Mouse (Mus musculus) bone marrow, adult 2 months (tissue): ENCODE data around the gene Hrg. TPM values are rescaled to one million over a fixed set of nuclear protein-coding genes. Genes with fewer than 3 reads are reported as not detected.
"Not testable (repeated sequence)": the region's sequence is repeated elsewhere in the genome, so short reads cannot be mapped to it uniquely, and the experiment has no call there.

Experiments used
- H3K27ac ChIP-seq: fragments of 200-500 bp; 2 replicates; pipeline ENCODE4 v1.5.1; 2012; ENCODE audit warnings: low read depth, mild to moderate bottlenecking, control low read depth, inconsistent platforms, low read length; ENCODE audit not compliant: control insufficient read depth, poor library complexity, insufficient read depth
- H3K4me1 ChIP-seq: fragments of 200-500 bp; 2 replicates; pipeline ENCODE4 v1.6.1; 2011; ENCODE audit warnings: low read length; ENCODE audit not compliant: control insufficient read depth, insufficient read depth
- H3K4me3 ChIP-seq: fragments of 200-500 bp; replicated peaks from 2 replicates; pipeline ENCODE3; 2011; ENCODE audit warnings: mild to moderate bottlenecking, low read depth, low read length, control low read depth; ENCODE audit not compliant: control insufficient read depth
- CTCF ChIP-seq: fragments of 200-500 bp; IDR thresholded peaks from 2 replicates; pipeline ENCODE4 v1.5.1; 2011; ENCODE audit warnings: low read length, control low read depth; ENCODE audit not compliant: control insufficient read depth, insufficient read depth
- POLR2A ChIP-seq: fragments of 200-500 bp; IDR thresholded peaks from 2 replicates; pipeline ENCODE4 v1.6.1; 2011; ENCODE audit warnings: low read depth, mild to moderate bottlenecking, control low read depth, low read length, borderline replicate concordance; ENCODE audit not compliant: control insufficient read depth
- WGBS: fragments of 180-500 bp; shearing (Covaris S2); methylation state at CpG from one replicate; pipeline ENCODE4 v1.1.7; 2018; 5-methylcytosine and 5-hydroxymethylcytosine counted together
- polyA plus RNA-seq: library from polyadenylated mRNA; stranded (reverse); fragments of >200 nt; gene quantifications from 2 replicates; pipeline ENCODE4 v1.2.4, GENCODE M21; 2011; ENCODE audit warnings: low replicate concordance; ENCODE audit not compliant: missing spikeins, insufficient read depth, insufficient read length

Hrg gene
- polyA plus RNA-seq, 1 experiment = 2.0 TPM

- Histone ChIP-seq H3K4me1 (no peaks in the 10 kb centered on the region), H3K4me3 (no peak overlapping the region), H3K27ac (no peak overlapping the region)
- 27% methylated on average over 18 of the region's 18 CpGs for WGBS
- TF ChIP-seq CTCF (no peak), POLR2A (no peak)
Observed at GRCm38 (mm10) chr16:22919971-22920854, 30.7 kb upstream of the Hrg start.

GRCm38 (mm10) chr16:22921761-22922160, 29.1 kb upstream of the Hrg start:
- Histone ChIP-seq H3K27ac (no peak overlapping the region), H3K4me1 (no peaks in the 10 kb centered on the region), H3K4me3 (no peak overlapping the region)
- WGBS = 86% methylated on average over 5 of the region's 5 CpGs
- TF ChIP-seq CTCF (no peak), POLR2A (no peak)

- no peak overlapping the region for H3K27ac ChIP-seq
- no peaks in the 10 kb centered on the region for H3K4me1 ChIP-seq
- WGBS = 81% methylated on average over 4 of the region's 4 CpGs
- TF ChIP-seq CTCF = no peak
- no peak for TF ChIP-seq POLR2A
- H3K4me3 ChIP-seq = no peak overlapping the region
Observed at GRCm38 (mm10) chr16:22922433-22922832, 28.4 kb upstream of the Hrg start.

- H3K4me1 ChIP-seq = no peaks in the 10 kb centered on the region
- H3K4me3 ChIP-seq = no peak overlapping the region
- WGBS = 78% methylated on average over 6 of the region's 6 CpGs
- no peak overlapping the region for H3K27ac ChIP-seq
- TF ChIP-seq CTCF (no peak), POLR2A (no peak)
Observed at GRCm38 (mm10) chr16:22929575-22929974, 21.3 kb upstream of the Hrg start.

DNA sequence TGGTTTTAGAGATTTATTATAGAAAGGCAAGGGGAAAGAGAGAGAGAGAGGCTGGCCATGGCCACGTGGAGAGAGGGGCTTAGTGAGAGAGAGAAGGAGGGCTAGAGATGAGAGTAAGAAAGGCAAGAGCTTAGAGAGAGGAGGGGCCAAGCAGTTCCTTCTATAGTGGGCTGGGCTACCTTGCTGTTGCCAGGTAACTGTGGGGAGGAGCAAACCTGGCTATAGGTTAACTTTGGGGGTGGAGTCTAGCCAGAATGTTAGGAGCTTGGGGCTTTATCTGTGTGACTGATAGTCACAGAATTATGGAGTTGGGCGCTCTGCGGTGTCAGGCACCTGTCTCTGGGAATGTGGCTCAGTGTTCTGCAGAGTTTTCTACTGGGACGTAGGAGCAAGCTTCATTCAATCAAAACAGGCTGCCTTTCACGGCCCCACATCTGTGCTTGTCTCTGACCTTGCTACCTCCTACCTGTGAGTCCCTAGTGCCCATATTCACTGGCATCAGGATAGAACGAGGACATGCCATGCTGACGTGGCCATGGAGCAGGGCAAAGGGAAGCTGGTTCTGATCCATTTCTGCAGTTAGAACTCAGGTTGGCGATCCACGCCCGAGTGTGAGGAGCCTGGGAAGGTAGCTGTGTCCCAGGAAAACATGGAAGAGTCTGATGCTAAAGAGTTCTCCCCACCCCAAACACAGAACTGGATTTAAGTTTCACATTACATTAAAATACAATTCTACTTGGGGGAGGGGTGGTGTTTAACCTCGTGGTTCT, 19.3 kb upstream of the Hrg start:
- 81% methylated on average over 11 of the region's 11 CpGs for whole genome bisulfite sequencing
- Histone ChIP-seq H3K27ac (no peak overlapping the region), H3K4me3 (no peak overlapping the region), H3K4me1 (no peaks in the 10 kb centered on the region; the same call in 1 of the 2 replicates)
- TF ChIP-seq POLR2A (no peak), CTCF (no peak)

GRCm38 (mm10) chr16:22937631-22938030, 13.2 kb upstream of the Hrg start:
- Histone ChIP-seq H3K4me1 (no peaks in the 10 kb centered on the region; the same call in 1 of the 2 replicates), H3K27ac (no peak overlapping the region), H3K4me3 (no peak overlapping the region)
- WGBS = 86% methylated on average over 12 of the region's 12 CpGs
- no peak for TF ChIP-seq CTCF
- TF ChIP-seq POLR2A = no peak

GRCm38 (mm10) chr16:22938541-22938940, 12.3 kb upstream of the Hrg start:
- no peak for TF ChIP-seq POLR2A
- TF ChIP-seq CTCF = no peak
- 55% methylated on average over 2 of the region's 2 CpGs for WGBS
- Histone ChIP-seq H3K27ac (peak overlapping the region; percentile 50; the same call in 1 of the 2 replicates), H3K4me1 (no peaks in the 10 kb centered on the region; the same call in 1 of the 2 replicates), H3K4me3 (no peak overlapping the region)

DNA sequence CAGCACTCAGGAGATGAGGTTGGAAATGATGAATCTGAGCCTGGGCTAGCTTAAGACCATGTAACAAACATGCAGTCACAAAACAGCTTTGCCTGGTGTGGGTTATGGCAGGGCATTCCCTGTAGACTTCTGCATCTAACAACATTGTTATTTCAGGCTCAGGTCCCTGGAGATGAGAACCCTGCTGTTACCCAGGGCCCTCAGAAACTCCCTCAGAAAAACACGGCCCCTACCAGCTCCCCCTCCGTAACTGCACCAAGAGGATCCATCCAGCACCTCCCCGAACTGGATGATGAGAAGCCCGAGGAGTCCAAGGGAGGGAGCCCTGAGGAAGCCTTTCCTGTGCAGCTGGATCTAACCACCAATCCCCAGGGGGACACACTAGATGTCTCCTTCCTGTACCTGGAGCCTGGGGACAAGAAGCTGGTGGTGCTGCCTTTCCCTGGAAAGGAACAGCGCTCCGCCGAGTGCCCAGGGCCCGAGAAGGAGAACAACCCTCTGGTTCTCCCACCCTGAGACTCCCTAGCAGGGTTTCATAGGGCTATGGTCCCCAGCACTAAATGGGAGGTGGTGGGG, 11.7 kb upstream of the Hrg start:
- TF ChIP-seq POLR2A = no peak
- no peak for TF ChIP-seq CTCF
- 65% methylated on average over 8 of the region's 8 CpGs for WGBS
- Histone ChIP-seq H3K27ac (peak overlapping the region; percentile 45; the same call in 1 of the 2 replicates), H3K4me3 (no peak overlapping the region), H3K4me1 (no peaks in the 10 kb centered on the region; the same call in 1 of the 2 replicates)

DNA sequence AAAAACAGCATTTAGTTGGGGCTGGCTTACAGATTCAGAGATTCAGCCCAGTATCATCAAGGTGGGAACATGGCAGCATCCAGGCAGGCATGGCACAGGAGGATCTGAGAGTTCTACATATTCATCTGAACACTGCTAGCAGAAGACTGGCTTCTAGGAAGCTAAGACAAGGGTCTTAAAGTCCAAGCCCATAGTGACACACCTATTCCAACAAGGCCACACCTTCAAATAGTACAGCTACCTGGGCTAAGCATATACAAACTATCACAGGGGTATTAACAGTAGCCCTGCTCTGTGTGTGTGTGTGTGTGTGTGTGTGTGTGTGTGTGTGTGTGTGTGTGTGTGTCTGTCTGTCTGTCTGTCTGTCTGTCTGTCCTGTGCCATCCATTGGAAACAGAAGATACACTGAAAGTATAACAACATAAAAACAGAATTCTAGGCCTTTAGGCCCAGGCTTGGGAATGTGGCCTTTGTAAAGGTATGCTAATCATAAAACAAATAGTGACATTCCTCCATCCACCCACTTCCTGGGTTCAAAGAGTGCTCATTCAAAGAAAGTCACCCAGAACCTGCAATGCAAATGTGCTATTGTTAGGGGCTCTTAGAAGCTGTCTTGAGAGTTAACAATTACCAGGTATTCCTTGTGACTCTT, 8.9 kb upstream of the Hrg start:
- not testable (repeated sequence) for H3K27ac ChIP-seq, H3K4me1 ChIP-seq

More for the DNA sequence above, 8.9 kb upstream of the Hrg start:
- H3K4me3 ChIP-seq = not testable (repeated sequence)
